16 mouse cellular contexts compared by ENCODE assay signal in genomic region chr3:25019972-25020371, GRCm38 (mm10).
DNase-seq lines count a peak whose midpoint lies in the region; ATAC-seq lines count a peak whose summit lies in the region.
"Had no signal": no experiment of that assay in that cellular context is flagged by ENCODE, and none has a peak within 500 bp of the region (broad histone marks: within the 10 kb centered on the region; RNA-seq: fewer than 3 reads in every experiment).

No protein-coding gene starts in this region.

- intact Hi-C loops in left cerebral cortex, postnatal 14 days (cut with DNase I) = no loop called here

- no peak overlapping the region for H3K27ac ChIP-seq in embryonic facial prominence, embryonic 14.5 days (replicated peaks; ENCODE audit: low read depth, low read length)
- H3K27ac ChIP-seq in embryonic facial prominence, embryonic 10.5 days (replicated peaks) = no peak overlapping the region
- H3K27ac ChIP-seq in kidney, embryonic 14.5 days (ENCODE audit: low read depth, low read length) = no peak overlapping the region
- no peak overlapping the region for H3K27ac ChIP-seq in hindbrain, embryonic 15.5 days (replicated peaks)
- no peak overlapping the region for H3K27ac ChIP-seq in neural tube, embryonic 13.5 days (replicated peaks)

- no peak overlapping the region for H3K9ac ChIP-seq in embryonic facial prominence, embryonic 14.5 days (ENCODE audit: low read depth, low read length)
- no peak overlapping the region for H3K9ac ChIP-seq in kidney, embryonic 14.5 days (ENCODE audit: low read depth, low read length)
- no peak overlapping the region for H3K9ac ChIP-seq in hindbrain, embryonic 15.5 days
- H3K9ac ChIP-seq in neural tube, embryonic 13.5 days = no peak overlapping the region

- H3K27me3 ChIP-seq in embryonic facial prominence, embryonic 14.5 days (replicated peaks; ENCODE audit: control insufficient read depth, insufficient read depth, low read length) = no peaks in the 10 kb centered on the region
- H3K27me3 ChIP-seq in embryonic facial prominence, embryonic 10.5 days (replicated peaks; ENCODE audit: low read depth, poor library complexity, severe bottlenecking) = no peaks in the 10 kb centered on the region
- no peaks in the 10 kb centered on the region for H3K27me3 ChIP-seq in kidney, embryonic 14.5 days (ENCODE audit: control insufficient read depth, insufficient read depth, low read length)
- H3K27me3 ChIP-seq in hindbrain, embryonic 15.5 days = no peaks in the 10 kb centered on the region
- no peaks in the 10 kb centered on the region for H3K27me3 ChIP-seq in neural tube, embryonic 13.5 days

- no peaks in the 10 kb centered on the region for H3K36me3 ChIP-seq in embryonic facial prominence, embryonic 14.5 days (ENCODE audit: control insufficient read depth, insufficient read depth, low read length)
- H3K36me3 ChIP-seq in embryonic facial prominence, embryonic 10.5 days (replicated peaks) = no peaks in the 10 kb centered on the region
- H3K36me3 ChIP-seq in kidney, embryonic 14.5 days (ENCODE audit: control insufficient read depth, insufficient read depth, low read length) = no peaks in the 10 kb centered on the region
- H3K36me3 ChIP-seq in hindbrain, embryonic 15.5 days = no peaks in the 10 kb centered on the region
- no peaks in the 10 kb centered on the region for H3K36me3 ChIP-seq in neural tube, embryonic 13.5 days
- H3K36me3 ChIP-seq: G1E had no signal

- no peak overlapping the region for H3K4me3 ChIP-seq in embryonic facial prominence, embryonic 14.5 days (ENCODE audit: low read depth, low read length)
- H3K4me3 ChIP-seq in embryonic facial prominence, embryonic 10.5 days = no peak overlapping the region
- H3K4me3 ChIP-seq in kidney, embryonic 14.5 days (ENCODE audit: low read length) = no peak overlapping the region
- no peak overlapping the region for H3K4me3 ChIP-seq in hindbrain, embryonic 15.5 days
- H3K4me3 ChIP-seq in neural tube, embryonic 13.5 days = no peak overlapping the region

- peak; percentile 1 for DNase-seq in embryonic facial prominence, embryonic 14.5 days (ENCODE audit: low spot score)
- DNase-seq in embryonic facial prominence, embryonic 10.5 days (ENCODE audit: low spot score) = no peak
- DNase-seq in kidney, adult 8-10 months = no peak
- DNase-seq in right cerebral cortex, adult 18-20 months = no peak
- DNase-seq in left cerebral cortex, postnatal 14 days (ENCODE audit: low spot score in 2 of 2) = no peak
- DNase-seq: adrenal gland, postnatal 36 days; cerebellum, adult 9-10 months; heart, adult 11 months; kidney, postnatal 14 days; lung, postnatal 10 days; thymus, postnatal 36 days had no signal

- no peaks in the 10 kb centered on the region for H3K9me3 ChIP-seq in embryonic facial prominence, embryonic 14.5 days (ENCODE audit: control insufficient read depth, low read length)
- no peaks in the 10 kb centered on the region for H3K9me3 ChIP-seq in embryonic facial prominence, embryonic 10.5 days
- no peaks in the 10 kb centered on the region for H3K9me3 ChIP-seq in kidney, embryonic 14.5 days (ENCODE audit: control insufficient read depth, low read length)
- no peaks in the 10 kb centered on the region for H3K9me3 ChIP-seq in hindbrain, embryonic 15.5 days
- no peaks in the 10 kb centered on the region for H3K9me3 ChIP-seq in neural tube, embryonic 13.5 days
- H3K9me3 ChIP-seq: G1E had no signal

- H3K4me1 ChIP-seq in embryonic facial prominence, embryonic 14.5 days (ENCODE audit: control insufficient read depth, insufficient read depth, low read length) = no peaks in the 10 kb centered on the region
- H3K4me1 ChIP-seq in embryonic facial prominence, embryonic 10.5 days = no peaks in the 10 kb centered on the region
- H3K4me1 ChIP-seq in kidney, embryonic 14.5 days (ENCODE audit: control insufficient read depth, insufficient read depth, low read length) = no peaks in the 10 kb centered on the region
- H3K4me1 ChIP-seq in hindbrain, embryonic 15.5 days (replicated peaks) = no peaks in the 10 kb centered on the region
- H3K4me1 ChIP-seq in neural tube, embryonic 13.5 days (replicated peaks) = no peaks in the 10 kb centered on the region

- 73% methylated on average over 5 of the region's 5 CpGs for WGBS in embryonic facial prominence, embryonic 14.5 days
- WGBS in embryonic facial prominence, embryonic 10.5 days = 82% methylated on average over 5 of the region's 5 CpGs
- WGBS in kidney, embryonic 14.5 days = 44% methylated on average over 5 of the region's 5 CpGs
- WGBS in hindbrain, embryonic 15.5 days = 58% methylated on average over 5 of the region's 5 CpGs
- 51% methylated on average over 5 of the region's 5 CpGs for WGBS in neural tube, embryonic 13.5 days

- H3K4me2 ChIP-seq in embryonic facial prominence, embryonic 14.5 days (ENCODE audit: low read depth, low read length) = no peak overlapping the region
- H3K4me2 ChIP-seq in kidney, embryonic 14.5 days (replicated peaks; ENCODE audit: low read depth, low read length) = no peak overlapping the region
- no peak overlapping the region for H3K4me2 ChIP-seq in hindbrain, embryonic 15.5 days
- no peak overlapping the region for H3K4me2 ChIP-seq in neural tube, embryonic 13.5 days

- ATAC-seq in embryonic facial prominence, embryonic 14.5 days (ENCODE audit: low read depth) = no peak
- ATAC-seq in kidney, embryonic 14.5 days (ENCODE audit: low FRiP score, low TSS enrichment) = peak; percentile 93
- ATAC-seq in hindbrain, embryonic 15.5 days (ENCODE audit: low FRiP score, low read depth) = peak; percentile 69
- peak; percentile 82 for ATAC-seq in neural tube, embryonic 13.5 days (ENCODE audit: low read depth)
- ATAC-seq: CD4-positive, CD25-positive, alpha-beta regulatory T cell, adult 4 months had no signal
